Mouse (Mus musculus) urinary bladder, adult 18-20 months (tissue): ENCODE data around the gene Serhl.
A peak's percentile ranks its signal among the peaks of the same experiment; 100 is the strongest.
"Not testable (repeated sequence)": the region's sequence is repeated elsewhere in the genome, so short reads cannot be mapped to it uniquely, and the experiment has no call there.

Experiments used
- DNase-seq, 2 experiments: peaks; one replicate each; pipeline ENCODE4 v3.0.0; 2022; ENCODE audit warnings: low spot score in 2 of 2, mixed read lengths in 2 of 2

The Serhl gene

GRCm38 (mm10) chr15:83089429-83089605, at the start of gene Serhl:
Gene Serhl (plus strand): TSS chr15:83089506.
- no peak for DNase-seq

GRCm38 (mm10) chr15:83040156-83040555, 49.1 kb upstream of the Serhl start:
- DNase-seq: no peak

- DNase-seq: no peak
Observed at GRCm38 (mm10) chr15:83042655-83043361, 46.5 kb upstream of the Serhl start.

DNA sequence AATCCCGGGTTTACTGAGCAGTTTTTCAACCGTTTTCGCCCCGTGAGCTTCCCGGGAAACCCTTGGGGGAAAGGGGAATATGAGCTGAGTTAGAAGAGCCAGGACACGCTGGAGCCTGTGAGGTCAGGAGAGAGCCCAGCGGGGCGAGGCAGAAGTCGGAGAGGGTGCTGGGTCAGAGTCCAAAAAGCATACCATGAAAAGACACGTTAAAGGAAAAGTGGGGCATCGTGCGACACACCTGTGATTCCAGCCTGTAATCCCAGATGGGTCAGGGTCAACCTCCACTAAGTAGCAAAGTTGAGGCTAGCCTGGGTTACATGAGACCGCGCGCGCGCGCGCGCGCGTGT, 46.0 kb upstream of the Serhl start:
- no peak for DNase-seq

- DNase-seq: not testable (repeated sequence)
Observed at GRCm38 (mm10) chr15:83045565-83045964, 43.7 kb upstream of the Serhl start.

DNA sequence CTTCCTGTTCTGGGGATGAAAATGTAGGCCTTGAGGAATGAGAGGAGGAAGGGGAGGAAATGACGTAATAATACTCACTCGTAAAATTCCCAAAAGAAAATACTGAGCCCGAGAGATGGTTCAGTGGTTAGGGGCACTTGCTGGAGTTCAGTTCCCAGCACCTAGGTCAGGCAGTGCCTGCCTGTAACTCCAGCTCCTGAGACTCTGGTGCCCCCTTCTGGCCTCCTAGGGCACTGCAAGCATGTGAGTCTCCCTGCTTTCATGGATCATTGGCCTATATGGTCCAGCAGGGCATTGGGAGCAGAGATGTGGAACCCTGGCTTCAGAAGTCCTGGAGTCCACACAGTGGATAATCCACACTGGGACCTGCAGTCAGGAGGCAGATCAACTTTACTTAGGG, 43.0 kb upstream of the Serhl start:
- DNase-seq: no peak

- no peak for DNase-seq
Observed at GRCm38 (mm10) chr15:83046730-83047129, 42.6 kb upstream of the Serhl start.

GRCm38 (mm10) chr15:83052341-83053104, 36.8 kb upstream of the Serhl start:
- DNase-seq: no peak

GRCm38 (mm10) chr15:83053261-83053660, 36.0 kb upstream of the Serhl start:
- DNase-seq: no peak

DNA sequence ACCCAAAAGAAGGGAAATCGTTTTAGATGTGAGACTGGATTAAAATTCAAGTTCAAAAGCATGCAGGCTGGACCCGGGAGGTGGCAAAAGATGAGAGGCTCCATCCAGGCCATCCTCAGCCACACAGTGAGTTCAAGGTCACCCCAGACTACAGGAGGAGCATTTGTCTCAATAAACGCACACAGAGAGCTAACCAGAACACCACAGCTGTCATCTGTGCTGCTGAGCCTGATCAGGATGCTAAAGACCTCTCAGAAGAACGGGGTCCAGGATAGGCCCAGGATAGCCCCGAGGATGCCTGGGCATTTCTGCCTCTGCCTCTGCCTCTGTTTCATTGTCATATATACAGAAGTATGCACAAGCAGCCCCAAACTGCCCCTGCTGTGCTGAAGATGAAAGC, 33.7 kb upstream of the Serhl start:
- no peak for DNase-seq

DNA sequence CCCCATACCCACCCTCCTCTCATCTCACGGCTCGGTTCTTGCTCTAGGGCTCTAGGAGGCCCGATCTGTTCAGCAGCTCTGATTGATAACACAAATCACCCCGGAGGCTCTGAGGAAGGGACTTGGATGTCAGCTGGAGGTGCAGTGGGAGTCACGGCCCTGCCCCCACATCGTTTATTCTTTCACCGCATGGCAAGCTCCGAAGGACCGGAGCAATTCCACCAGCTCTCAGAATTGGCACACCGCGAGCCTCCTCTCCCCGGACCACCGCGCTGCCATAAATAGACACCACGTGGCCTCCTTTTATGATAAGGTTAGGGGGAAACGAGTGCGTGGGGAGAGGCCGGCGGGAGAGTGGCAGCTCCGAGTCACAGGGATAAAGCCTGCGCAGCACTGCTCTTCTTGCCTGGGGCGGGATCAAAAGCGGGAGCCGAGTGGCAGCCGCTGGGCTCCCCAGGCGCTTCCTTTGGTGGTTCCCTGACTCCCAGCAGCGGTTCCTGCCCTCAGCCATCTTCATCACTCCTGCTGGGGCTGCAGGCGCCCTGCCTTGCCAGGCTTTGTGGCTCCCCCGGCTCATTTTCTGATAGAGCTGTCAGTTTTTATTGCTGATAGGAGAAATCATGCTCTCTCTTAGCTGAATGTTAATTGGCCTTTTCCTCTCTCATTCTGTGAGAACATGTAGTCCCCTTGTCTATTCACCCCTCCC, 32.8 kb upstream of the Serhl start:
- no peak for DNase-seq

DNA sequence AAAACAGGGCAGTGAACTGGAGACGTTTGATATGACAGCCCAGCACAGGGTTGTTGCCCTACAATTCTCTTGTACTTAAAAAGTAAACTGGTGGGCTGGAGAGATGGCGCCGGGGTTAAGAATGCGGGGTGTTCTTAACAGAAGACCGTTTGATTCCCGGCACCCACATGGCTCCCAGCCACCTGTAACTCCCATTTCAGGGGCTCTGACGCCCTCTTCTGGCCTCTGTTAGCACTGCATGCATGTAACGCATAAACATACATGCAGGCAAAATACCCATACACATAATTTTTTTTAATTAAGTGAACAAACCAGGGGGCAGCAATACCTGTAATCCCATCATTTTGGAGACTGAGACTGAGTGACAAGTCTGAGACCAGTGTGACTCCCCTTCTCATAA, 31.8 kb upstream of the Serhl start:
- no peak for DNase-seq

DNA sequence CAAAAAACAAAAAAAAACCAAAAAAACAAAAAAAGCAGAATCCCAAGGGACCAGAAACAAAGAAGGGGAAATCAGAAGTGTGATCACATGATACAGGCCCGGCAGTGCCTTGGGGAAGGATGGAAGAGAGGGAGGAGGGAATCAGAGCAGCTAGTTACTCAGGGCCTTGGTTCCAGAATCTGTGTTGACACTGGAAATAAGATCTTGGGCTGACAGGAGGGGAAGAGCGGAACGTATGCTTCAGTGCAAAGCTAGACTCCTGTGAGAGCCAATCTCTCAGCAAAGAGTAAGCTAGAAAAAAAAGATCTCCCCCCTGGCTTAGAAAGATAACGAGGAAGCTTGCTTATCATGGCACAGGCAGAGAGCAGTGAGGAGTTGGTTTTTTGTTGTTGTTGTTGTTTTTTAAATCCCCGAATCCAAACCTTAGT, 30.1 kb upstream of the Serhl start:
- no peak for DNase-seq

GRCm38 (mm10) chr15:83061689-83062088, 27.6 kb upstream of the Serhl start:
- DNase-seq: no peak

- not testable (repeated sequence) for DNase-seq
Observed at GRCm38 (mm10) chr15:83062582-83062981, 26.7 kb upstream of the Serhl start.

DNA sequence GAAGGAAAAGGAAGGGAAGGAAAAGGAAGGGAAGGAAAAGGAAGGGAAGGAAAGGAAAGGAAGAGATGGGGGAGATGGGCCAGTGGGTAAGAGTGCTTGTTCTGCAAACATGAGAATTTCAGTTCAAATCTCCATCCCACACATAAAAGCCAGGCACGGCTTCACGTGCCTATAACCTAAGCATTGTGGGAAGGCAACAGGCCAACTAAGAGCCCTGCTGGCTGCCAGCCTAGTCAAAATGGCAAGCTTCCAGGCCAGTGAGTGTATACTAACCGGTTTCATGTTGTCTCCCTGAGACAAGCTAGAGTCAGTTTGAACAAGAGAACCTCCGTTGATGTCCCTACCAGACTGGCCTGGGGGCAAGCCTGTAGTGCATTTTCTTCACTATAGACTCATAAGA, 23.8 kb upstream of the Serhl start:
- DNase-seq: no peak

DNA sequence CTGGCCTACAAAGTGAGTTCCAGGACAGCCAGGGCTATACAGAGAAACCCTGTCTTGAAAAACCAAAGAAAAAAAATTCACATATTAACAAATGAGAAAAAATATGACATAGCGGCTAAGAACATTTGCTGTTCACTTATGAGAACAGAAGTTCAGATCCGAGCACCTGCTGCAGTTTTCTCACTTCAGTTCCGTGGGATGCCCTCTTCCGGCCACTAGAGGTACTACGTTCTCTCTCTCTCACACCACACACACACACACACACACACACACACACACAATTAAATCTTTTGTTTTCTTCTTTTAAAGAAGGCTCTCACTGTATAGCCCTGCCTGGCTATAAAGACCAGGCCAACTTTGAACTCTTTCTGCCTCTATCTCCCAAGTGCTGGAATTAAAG, 21.0 kb upstream of the Serhl start:
- DNase-seq: no peak

DNA sequence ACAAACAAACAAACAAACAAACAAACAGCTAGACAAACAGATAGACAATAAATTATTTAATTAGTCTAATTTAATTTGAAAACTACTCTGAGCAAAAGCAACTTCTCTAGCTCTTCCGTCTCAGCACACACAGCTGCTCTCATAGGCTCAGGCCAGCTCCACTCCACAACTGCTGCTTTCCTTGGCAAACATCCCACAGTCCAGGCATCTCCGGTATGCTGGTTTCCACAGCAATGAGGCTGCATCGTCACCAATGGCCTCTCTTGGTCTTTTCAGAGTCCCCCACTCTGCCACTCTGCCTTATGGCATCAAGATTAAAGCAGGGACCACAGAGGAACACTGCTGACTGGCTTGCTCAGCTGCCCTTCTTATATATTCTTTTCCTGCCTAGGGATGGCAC, 18.4 kb upstream of the Serhl start:
- no peak for DNase-seq

GRCm38 (mm10) chr15:83071752-83072151, 17.6 kb upstream of the Serhl start:
- no peak for DNase-seq

- no peak for DNase-seq
Observed at GRCm38 (mm10) chr15:83074179-83074578, 15.1 kb upstream of the Serhl start.

DNA sequence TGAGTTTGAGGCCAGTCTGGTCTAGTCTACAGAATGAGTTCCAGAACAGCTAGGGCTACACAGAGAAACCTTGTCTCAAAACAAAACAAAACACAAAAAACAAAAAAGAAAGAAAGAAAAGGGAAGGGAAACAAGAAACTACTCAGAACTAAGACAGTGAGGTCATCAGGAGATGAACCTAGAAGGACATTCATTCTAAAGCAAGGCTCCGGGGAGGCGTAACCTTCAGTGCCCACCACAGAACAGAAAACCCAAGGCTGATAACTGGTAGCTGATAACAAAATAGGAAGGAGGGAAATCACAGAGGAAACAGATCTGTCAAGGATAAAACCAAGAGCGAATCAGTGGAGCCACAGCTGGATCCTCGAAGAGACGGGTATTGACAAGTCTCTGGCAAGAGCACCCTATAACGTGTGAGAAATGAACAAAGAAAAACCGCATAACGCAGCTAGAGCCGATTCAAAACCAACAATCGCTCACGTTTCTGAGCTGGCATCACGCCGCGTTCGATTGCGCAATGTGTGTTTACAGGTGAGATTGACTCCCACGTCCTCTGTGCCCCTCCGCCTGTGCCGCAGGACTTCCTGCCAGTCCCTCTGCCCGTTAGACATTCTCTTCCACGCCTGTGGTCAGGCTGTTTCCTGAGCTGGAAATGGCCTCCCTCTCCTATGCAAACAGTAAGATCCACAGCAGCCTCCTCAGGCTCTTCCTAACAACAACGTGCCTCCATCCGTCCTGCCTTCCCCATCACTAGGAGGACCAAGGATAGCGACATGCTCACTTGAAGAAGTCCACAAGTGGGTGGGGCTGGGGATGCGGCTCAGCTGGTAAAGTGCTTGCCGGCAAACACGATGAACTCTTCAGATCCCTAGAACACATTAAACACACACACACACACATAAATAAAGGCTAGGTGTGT, 13.4 kb upstream of the Serhl start:
- DNase-seq: peak in 1 of 2 experiments; percentile 23

- DNase-seq: no peak
Observed at GRCm38 (mm10) chr15:83083530-83083929, 5.8 kb upstream of the Serhl start.
